Mouse (Mus musculus) forebrain, postnatal 0 days (tissue): ENCODE measurements around the gene Pdzd2. TPM values are rescaled to one million over a fixed set of nuclear protein-coding genes. Genes with fewer than 3 reads are reported as not detected.

ENCODE experiments used
- ATAC-seq: fragments of 200-750 bp; cut with Nextera tagmentation; 2 replicates; pipeline ENCODE4 v1.8.0; 2017; ENCODE audit warnings: mild to moderate bottlenecking, moderate library complexity
- DNase-seq: peaks from one replicate; pipeline ENCODE4 v3.0.0-alpha.2; 2015
- H3K27ac ChIP-seq: fragments of 300-500 bp; sonication (generic); 2 replicates; pipeline ENCODE4 v1.5.1; 2014; ENCODE audit warnings: low read depth, mild to moderate bottlenecking, antibody characterized with exemption, low read length, moderate library complexity, mixed read lengths
- H3K27me3 ChIP-seq: fragments of 300-500 bp; sonication (generic); 2 replicates; pipeline ENCODE4 v1.6.1; 2014; ENCODE audit warnings: mild to moderate bottlenecking, low read length, mixed read lengths; ENCODE audit not compliant: insufficient read depth
- H3K36me3 ChIP-seq: fragments of 300-500 bp; sonication (generic); 2 replicates; pipeline ENCODE4 v1.6.1; 2014; ENCODE audit warnings: mild to moderate bottlenecking, moderate library complexity; ENCODE audit not compliant: insufficient read depth
- H3K4me1 ChIP-seq: fragments of 300-500 bp; sonication (generic); 2 replicates; pipeline ENCODE4 v1.6.1; 2014; ENCODE audit warnings: antibody characterized with exemption; ENCODE audit not compliant: insufficient read depth
- H3K4me2 ChIP-seq: fragments of 300-500 bp; sonication (generic); 2 replicates; pipeline ENCODE4 v1.6.1; 2014; ENCODE audit warnings: low read depth, mild to moderate bottlenecking, moderate library complexity
- H3K4me3 ChIP-seq: fragments of 300-500 bp; sonication (generic); 2 replicates; pipeline ENCODE4 v1.5.1; 2014; ENCODE audit warnings: low read depth, low read length, mixed read lengths
- H3K9ac ChIP-seq: fragments of 300-500 bp; sonication (generic); 2 replicates; pipeline ENCODE4 v1.6.1; 2014; ENCODE audit warnings: mild to moderate bottlenecking
- H3K9me3 ChIP-seq: fragments of 300-500 bp; sonication (generic); 2 replicates; pipeline ENCODE4 v1.6.1; 2016; ENCODE audit warnings: low read length
- CTCF ChIP-seq: sonication (generic); IDR thresholded peaks from 2 replicates; pipeline ENCODE4 v1.5.1; 2016; ENCODE audit warnings: antibody characterized with exemption, control low read depth, low read depth
- WGBS: fragments of 180-500 bp; shearing (Covaris S2); extraction: QIAGEN DNeasy Blood & Tissue Kit; methylation state at CpG from one replicate; pipeline ENCODE4 v1.1.7; 2014; 5-methylcytosine and 5-hydroxymethylcytosine counted together
- polyA plus RNA-seq: library from polyadenylated mRNA; unstranded; fragments of >200 nt; fragmentation: Nextera tagmentation; extraction: Ambion mirVana; gene quantifications from 2 replicates; pipeline ENCODE4 v1.2.1, GENCODE M21; 2015
- total RNA-seq: library from RNA; depleted of rRNA; stranded (reverse); fragments of >200 nt; gene quantifications from 2 replicates; pipeline ENCODE4 v1.2.3, GENCODE M21; 2014

The Pdzd2 gene
- total and polyA plus RNA-seq, 2 experiments from 2014 or later: 9.4 to 18.9 TPM

DNA sequence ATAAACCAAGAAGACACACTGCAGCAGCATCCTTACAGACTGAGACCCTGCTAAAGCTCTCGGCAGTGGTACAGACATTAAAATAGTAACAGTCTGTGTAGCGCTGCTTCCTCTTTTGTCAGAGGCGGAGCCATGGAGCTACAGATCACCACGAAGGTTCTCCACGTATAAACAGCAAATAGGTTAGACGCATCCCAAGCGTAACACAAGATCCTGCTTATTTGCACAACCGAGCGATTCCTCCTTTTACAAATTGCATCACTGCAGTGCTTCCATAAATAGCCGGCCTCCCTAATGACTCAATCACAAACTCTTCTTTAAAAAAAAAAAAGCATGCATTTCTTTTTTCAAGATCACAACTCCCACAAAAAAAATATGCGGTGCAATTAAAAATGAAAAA lies 122.1 kb downstream of the Pdzd2 start:
- no peak overlapping the region for H3K9ac ChIP-seq
- H3K9me3 ChIP-seq: no peaks in the 10 kb centered on the region
- no peak overlapping the region for H3K4me3 ChIP-seq
- H3K27ac ChIP-seq: no peak overlapping the region; the same call in 1 of the 2 replicates
- no peaks in the 10 kb centered on the region for H3K36me3 ChIP-seq
- DNase-seq (peak; percentile 40), ATAC-seq (peak; percentile 60)
- 70% methylated on average over 11 of the region's 11 CpGs for WGBS
- no peak overlapping the region for H3K4me2 ChIP-seq
- H3K4me1 ChIP-seq: peaks cover 9% of the 10 kb centered on the region; the same call in 1 of the 2 replicates
- TF ChIP-seq CTCF: no peak
- no peaks in the 10 kb centered on the region for H3K27me3 ChIP-seq

DNA sequence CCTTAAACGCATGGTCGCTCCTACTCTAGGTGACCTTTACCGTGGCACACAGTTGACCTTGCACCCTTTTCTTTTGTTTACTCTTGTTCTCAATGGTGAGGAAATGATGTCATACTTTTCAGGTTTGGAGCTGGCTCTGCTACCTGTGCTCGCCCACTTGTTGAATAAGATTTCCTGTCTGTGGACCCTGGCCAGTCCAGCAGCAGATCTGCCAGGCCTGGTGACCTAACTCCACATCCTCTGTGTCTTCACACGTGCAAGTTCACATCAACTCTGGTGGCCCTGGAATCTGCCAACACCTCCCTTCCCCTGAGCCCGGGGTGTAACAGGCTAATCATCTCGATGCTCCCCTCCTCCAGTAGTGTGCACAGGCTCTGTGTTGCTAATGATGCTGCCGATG lies 122.5 kb downstream of the Pdzd2 start:
- peaks cover 9% of the 10 kb centered on the region; the same call in 1 of the 2 replicates for H3K4me1 ChIP-seq
- H3K9me3 ChIP-seq: no peaks in the 10 kb centered on the region
- TF ChIP-seq CTCF: no peak
- WGBS: 74% methylated on average over 8 of the region's 8 CpGs
- H3K27ac ChIP-seq: no peak overlapping the region; the same call in 1 of the 2 replicates
- no peak overlapping the region for H3K4me3 ChIP-seq
- H3K4me2 ChIP-seq: no peak overlapping the region
- ATAC-seq (no peak), DNase-seq (no peak)
- no peaks in the 10 kb centered on the region for H3K27me3 ChIP-seq
- no peak overlapping the region for H3K9ac ChIP-seq
- no peaks in the 10 kb centered on the region for H3K36me3 ChIP-seq

- Histone ChIP-seq H3K36me3 (no peaks in the 10 kb centered on the region), H3K27me3 (no peaks in the 10 kb centered on the region), H3K9ac (no peak overlapping the region), H3K4me2 (no peak overlapping the region), H3K9me3 (no peaks in the 10 kb centered on the region), H3K27ac (no peak overlapping the region), H3K4me3 (no peak overlapping the region), H3K4me1 (peaks cover 9% of the 10 kb centered on the region; the same call in 1 of the 2 replicates)
- ATAC-seq (no peak), DNase-seq (no peak)
- WGBS: 79% methylated on average over 20 of the region's 20 CpGs
- no peak for TF ChIP-seq CTCF
Measured at GRCm38 (mm10) chr15:12614944-12615878, 124.5 kb downstream of the Pdzd2 start.

DNA sequence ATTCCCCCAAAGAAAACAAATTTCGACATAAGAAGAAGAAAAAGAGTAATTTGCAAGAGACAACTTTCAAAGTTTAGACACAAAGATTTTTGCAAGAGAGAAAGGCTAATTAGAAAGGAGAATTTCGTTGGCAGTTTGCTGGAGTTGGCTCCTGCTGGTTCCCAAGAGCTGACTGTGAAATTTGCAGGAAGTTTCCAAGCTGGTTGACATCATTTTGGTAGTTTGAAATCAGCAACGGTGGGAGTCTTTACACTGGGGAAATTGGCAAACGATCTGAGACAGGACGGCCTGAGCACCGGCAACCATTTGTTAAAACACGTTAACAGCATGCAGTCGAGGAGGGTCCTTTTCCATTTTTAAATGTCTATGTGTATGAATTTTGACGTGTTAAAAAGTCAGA lies 125.7 kb downstream of the Pdzd2 start:
- Histone ChIP-seq H3K4me1 (peaks cover 9% of the 10 kb centered on the region; the same call in 1 of the 2 replicates), H3K9me3 (no peaks in the 10 kb centered on the region), H3K9ac (no peak overlapping the region), H3K27ac (no peak overlapping the region), H3K4me2 (no peak overlapping the region), H3K27me3 (no peaks in the 10 kb centered on the region), H3K4me3 (no peak overlapping the region), H3K36me3 (no peaks in the 10 kb centered on the region)
- ATAC-seq: peak; percentile 67
- no peak for TF ChIP-seq CTCF
- WGBS: 26% methylated on average over 9 of the region's 9 CpGs
- DNase-seq: peak; percentile 77

- ATAC-seq (no peak), DNase-seq (no peak)
- H3K4me1 ChIP-seq: 0 out of 2 replicates have a peak, but pooled peaks cover 6% of the 10 kb centered on the region
- H3K36me3 ChIP-seq: no peaks in the 10 kb centered on the region
- H3K27me3 ChIP-seq: no peaks in the 10 kb centered on the region
- H3K4me2 ChIP-seq: no peak overlapping the region
- no peaks in the 10 kb centered on the region for H3K9me3 ChIP-seq
- WGBS: 42% methylated on average over 7 of the region's 7 CpGs
- no peak overlapping the region for H3K27ac ChIP-seq
- H3K9ac ChIP-seq: no peak overlapping the region
- no peak for TF ChIP-seq CTCF
- no peak overlapping the region for H3K4me3 ChIP-seq
Measured at GRCm38 (mm10) chr15:12612944-12613675, 126.6 kb downstream of the Pdzd2 start.

GRCm38 (mm10) chr15:12608090-12608489 lies 131.6 kb downstream of the Pdzd2 start:
- TF ChIP-seq CTCF: no peak
- DNase-seq (no peak), ATAC-seq (no peak)
- H3K9ac ChIP-seq: no peak overlapping the region
- H3K27ac ChIP-seq: no peak overlapping the region
- no peaks in the 10 kb centered on the region for H3K27me3 ChIP-seq
- no peaks in the 10 kb centered on the region for H3K9me3 ChIP-seq
- WGBS: 91% methylated on average over 6 of the region's 6 CpGs
- no peaks in the 10 kb centered on the region for H3K4me1 ChIP-seq
- H3K4me2 ChIP-seq: no peak overlapping the region
- no peak overlapping the region for H3K4me3 ChIP-seq
- no peaks in the 10 kb centered on the region for H3K36me3 ChIP-seq

DNA sequence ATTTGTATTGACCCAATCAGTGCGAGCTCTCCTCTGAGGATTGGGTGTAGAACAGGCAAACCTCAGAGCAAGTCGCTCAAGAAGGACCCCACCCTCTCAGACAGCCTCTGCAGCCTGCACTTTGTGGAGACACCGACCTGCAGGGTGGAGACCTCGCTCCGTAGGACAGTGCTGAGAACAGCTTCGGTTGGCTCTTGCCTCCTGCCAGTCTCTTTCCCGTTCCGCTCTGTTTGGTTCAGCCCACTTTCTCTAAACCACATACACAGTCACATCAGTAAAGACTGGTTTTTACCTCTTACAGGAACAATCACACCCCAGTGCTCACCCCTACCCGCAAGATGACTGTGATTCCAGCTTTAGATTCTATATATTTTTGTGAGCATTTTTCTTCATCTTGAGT lies 133.4 kb downstream of the Pdzd2 start:
- H3K4me3 ChIP-seq: no peak overlapping the region
- ATAC-seq: no peak
- H3K4me2 ChIP-seq: no peak overlapping the region
- no peak overlapping the region for H3K9ac ChIP-seq
- 82% methylated on average over 9 of the region's 9 CpGs for WGBS
- H3K27me3 ChIP-seq: no peaks in the 10 kb centered on the region
- H3K4me1 ChIP-seq: no peaks in the 10 kb centered on the region
- no peak for TF ChIP-seq CTCF
- DNase-seq: no peak
- no peak overlapping the region for H3K27ac ChIP-seq
- no peaks in the 10 kb centered on the region for H3K36me3 ChIP-seq
- no peaks in the 10 kb centered on the region for H3K9me3 ChIP-seq
